Mouse (Mus musculus) liver, embryonic 14.5 days (tissue): ENCODE data around the gene Vps4a.

Experiments
- CTCF ChIP-seq: IDR thresholded peaks from 2 replicates; pipeline ENCODE4 v1.5.1; 2016; ENCODE audit warnings: antibody characterized with exemption, low read depth, control low read depth
- EP300 ChIP-seq: IDR thresholded peaks from 2 replicates; pipeline ENCODE4 v1.6.1; 2016; ENCODE audit warnings: antibody characterized with exemption, low read depth

- TF ChIP-seq CTCF (no peak), EP300 (no peak)
Observed at GRCm38 (mm10) chr8:107088526-107089063, 57.6 kb downstream of the Vps4a start.
